Mouse (Mus musculus) thymus, postnatal 4 days (tissue): ENCODE measurements around the gene Myh11.
A peak's percentile ranks its signal among the peaks of the same experiment; 100 is the strongest.

ENCODE experiments used
- DNase-seq: peaks from one replicate; pipeline ENCODE4 v3.0.0; 2021

The Myh11 gene

DNA sequence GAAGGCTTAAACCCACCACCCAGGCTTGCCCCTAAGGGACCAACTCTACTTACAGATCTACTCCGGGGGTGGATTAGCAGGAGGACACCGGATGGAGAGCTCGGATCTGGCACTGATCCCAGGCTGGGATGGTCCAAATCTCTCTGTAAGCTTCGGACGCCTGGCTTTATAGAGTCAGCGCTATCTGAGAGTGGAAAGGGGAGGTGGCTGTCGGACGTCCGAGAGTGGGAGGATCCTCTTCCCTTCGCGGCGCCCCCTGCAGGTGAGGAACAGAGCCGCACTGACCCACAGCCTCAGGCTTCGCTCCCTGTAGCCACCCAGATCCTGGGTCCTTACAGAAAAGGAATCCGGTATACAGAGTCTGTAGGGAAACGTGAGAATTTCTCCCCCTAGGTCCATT, at the start of gene Myh11:
TSS of gene Myh11 (minus strand) at position 150 of the 400 bp plus-strand sequence.
- DNase-seq: peak; percentile 62

DNA sequence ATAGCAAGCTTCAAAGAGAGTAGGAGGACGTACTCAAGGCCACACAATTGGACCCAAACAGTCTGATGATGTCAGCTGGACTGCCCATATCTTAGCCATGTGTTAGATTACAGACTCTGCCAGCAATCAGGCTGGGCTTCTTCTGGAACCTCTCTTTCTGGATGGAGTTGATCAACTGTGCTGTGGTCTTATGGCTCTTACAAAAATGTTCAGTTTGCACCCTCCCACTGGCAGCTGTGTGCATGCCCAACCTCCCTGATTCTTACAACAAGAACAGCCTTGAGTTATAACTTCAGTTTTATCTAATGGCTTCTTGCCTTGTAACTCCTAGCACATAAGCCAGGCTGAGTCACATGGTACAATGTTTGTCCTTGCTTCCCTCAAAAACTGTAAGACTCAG, 37.0 kb upstream of the Myh11 start:
- DNase-seq: no peak

DNA sequence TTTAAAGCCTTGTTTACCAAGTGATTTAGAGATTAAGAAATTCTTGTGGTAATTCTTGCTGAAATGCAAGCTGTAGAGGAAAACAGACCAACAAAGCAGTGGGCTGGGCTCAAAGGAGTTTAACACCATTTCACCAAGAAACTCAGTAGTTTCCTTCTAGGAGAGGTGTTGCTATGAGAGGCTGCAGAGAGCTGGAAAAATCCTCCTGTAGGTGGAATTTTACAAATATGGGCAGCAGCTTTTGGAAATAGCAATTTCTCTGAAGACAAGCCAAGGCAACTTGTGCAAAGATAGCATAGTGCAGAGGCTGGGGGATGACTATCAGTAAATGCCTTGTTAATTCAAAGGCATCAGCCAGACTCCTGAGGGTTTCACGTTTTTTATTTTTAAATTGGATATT, 29.3 kb upstream of the Myh11 start:
- DNase-seq: no peak

DNA sequence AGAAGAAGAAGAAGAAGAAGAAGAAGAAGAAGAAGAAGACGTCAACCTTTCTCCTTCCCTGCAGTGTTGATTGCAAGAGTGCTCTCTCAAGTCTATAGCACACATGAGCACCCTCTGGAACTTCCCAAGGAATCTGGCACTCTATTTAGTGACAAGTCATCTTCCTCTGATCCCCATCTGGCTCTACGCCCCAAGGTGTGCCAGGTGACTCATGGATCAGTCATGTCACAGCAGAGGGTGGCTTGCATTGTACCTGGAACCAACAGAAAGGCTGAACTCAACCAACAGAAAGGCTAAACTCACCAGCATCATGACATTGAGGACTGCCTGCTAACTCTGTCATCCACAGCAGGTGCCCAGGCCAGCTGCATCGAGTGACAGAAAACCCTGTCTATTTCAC, 28.5 kb upstream of the Myh11 start:
- no peak for DNase-seq

DNA sequence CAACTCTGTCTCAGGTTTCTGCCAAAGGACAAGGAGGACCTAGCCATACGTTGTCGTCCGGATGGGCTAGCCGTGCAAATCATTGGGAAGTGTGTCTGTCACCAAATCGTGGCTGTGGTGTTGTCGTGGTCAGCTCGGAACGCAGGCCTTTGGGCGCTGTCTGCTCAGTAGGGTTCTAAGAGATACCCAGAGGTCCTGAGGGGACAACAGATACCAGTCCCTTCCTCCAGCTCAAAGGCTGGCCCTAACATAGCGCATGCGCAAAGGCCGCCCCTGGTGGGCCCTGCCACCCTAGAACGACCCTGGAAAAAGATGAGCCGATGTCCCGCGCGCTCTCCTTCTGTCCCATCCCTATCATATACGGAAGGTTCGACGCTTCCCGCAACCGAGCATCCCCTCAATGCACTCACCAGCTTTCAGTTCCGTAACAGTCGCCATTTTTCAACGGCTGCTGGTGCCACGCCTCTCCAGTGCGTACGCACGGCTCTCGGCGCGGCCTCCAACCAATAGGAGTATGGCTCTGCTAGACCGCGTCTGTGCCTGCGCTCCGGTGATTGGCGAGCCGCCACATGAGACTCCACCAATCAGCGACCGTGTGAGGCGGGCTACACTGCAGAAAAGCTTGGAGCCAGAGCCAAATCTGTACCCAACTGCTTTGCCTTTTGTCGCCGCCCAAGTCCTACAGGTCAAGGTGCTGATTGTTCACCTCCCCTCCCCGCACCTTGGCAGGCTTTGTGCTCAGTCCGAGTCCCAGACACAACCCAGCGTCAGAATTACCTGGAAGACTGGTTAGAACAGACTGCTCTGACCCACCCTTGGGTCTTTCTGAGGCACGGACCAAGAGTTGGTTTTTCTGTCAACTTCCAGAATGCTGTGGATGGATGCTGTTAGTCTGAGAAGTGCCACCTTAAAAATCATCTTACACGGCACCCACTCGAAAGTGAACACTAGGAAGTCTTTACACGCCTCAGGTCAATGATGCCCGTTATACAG, 26.0 kb upstream of the Myh11 start, which contains the start of gene Fopnl:
TSS of gene Fopnl (minus strand) at position 522 of the 993 bp plus-strand sequence.
- DNase-seq: peak; percentile 94

DNA sequence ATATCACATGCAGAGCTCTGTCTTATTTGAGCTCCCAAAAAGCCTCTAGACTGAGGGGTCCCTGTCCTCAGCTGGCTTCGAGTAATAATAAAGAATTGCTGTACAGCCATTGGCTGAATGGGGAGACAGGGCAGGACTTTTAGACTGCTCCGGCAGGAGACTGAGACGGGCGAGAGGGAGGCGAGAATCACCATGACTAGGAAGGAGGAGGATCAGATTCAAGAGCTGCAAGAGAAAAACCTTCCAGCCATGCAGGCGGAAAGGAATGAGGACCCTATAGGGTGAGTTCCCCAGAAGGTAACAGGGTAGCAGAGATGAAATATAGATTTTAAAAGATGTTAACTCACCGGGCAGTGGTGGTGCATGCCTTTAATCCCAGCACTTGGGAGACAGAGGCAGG, 21.7 kb upstream of the Myh11 start:
- DNase-seq: no peak

DNA sequence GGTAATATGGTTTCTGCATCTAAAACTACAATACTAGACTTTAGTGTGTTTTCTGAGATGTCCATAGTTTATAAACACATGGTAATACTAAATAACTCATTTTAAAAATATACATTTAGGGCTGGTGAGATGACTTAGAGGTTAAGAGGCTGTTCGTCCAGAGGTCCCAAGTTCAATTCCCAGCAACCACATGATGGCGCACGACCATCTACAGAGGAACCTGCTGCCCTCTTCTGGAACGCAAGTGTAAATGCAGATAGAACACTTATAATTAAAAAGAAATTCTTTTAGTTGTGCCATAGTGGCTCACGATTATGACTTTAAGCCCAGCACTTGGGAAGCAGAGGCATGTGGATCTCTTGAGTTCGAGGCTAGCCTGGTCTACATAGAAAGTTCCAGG, 20.2 kb upstream of the Myh11 start:
- DNase-seq: peak; percentile 68

- DNase-seq: no peak
Measured at GRCm38 (mm10) chr16:14309833-14310232, 18.7 kb upstream of the Myh11 start.

DNA sequence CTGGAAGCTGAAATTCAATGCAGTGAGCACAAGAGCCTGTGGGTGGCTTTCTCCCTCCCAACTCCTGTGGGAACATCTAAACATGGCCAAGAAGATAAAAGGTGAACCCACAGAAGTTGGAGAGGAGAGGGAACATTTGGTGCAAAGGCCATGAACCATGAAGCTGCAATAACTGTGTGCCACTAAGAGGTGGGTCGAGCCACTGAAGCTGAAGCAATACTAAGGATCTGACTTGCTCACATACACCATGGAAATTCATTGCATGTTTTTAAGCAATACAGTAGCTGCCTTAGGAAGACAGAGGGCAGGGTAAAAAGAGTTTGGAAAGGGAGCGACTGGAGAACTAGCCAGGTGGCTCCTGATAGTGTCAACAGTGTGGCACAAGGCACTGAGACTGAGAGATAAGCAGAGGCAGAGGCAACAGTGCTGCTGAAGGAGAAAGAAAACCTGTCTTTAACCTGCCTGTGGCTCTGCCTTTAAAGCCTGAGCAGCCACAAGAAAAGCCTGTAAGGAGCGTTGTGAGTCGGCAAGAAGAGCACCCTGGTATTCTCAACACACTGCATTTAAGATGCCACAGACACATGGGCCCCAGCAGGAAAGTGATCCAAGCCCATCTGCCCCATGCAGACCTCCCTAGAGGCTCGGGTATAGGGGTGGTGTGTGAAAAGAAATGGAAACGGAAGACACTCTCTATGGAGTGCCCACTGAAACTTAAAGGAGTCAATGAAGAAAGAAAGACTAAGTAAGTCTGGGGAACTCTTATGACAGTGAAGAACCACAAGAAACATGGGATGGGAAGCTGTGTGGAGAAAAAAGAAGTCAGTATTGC, 17.3 kb upstream of the Myh11 start:
- no peak for DNase-seq

DNA sequence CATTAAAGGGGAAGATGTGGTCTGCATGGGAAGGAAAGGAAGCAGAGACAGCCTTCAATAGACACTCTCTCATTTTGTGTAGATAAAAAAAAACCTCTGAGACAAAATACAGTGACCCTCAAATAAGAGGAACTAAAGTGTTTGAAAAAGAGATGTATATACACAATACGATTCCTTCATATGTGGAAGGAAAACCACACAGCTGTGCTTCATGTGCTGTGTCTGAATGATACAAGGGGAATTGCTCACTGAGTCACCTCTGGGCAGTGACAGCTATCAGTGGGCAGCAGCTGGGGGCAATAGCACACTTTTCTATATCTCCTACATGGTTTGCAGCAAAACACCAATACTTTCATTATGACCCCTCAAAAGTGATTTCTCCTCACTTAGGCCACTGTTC, 16.2 kb upstream of the Myh11 start:
- DNase-seq: no peak

- no peak for DNase-seq
Measured at GRCm38 (mm10) chr16:14306451-14306850, 15.3 kb upstream of the Myh11 start.

DNA sequence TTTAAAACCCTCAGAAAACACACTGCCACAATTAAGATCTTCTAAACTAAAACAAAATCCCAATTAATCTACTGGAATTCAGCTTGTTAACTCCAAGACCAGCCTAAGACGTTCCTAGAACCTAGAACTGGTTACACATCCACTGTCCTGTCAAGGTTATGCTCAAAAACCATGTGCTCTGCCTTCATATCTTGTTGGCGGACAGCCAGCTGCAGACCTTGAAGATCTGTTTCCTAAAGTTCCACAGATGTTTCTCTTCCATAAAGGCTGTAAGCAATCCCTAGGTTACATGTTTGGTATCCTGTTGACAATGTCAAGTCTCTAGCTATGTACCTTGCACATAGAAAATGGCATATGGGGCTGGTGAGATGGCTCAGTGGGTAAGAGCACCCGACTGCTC, 13.6 kb upstream of the Myh11 start:
- no peak for DNase-seq

DNA sequence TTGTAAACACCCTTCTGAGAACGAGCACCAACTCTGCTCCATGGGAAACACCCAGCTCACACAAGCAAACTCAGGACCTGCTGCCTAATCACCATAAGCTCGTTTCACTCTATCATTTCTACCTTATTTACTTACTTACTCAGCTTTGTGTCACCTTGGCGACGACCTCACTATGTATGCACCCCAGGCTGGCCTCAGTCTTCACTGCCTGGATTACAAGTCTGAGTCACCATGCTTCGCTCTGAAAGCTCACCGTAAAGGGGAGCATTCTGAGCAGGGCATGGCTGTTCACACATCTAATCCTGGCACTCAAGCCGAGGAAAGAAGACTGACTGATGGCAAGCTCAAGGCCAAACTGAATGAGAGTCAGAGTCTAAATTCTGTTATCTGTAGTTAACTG, 12.5 kb upstream of the Myh11 start:
- no peak for DNase-seq

DNA sequence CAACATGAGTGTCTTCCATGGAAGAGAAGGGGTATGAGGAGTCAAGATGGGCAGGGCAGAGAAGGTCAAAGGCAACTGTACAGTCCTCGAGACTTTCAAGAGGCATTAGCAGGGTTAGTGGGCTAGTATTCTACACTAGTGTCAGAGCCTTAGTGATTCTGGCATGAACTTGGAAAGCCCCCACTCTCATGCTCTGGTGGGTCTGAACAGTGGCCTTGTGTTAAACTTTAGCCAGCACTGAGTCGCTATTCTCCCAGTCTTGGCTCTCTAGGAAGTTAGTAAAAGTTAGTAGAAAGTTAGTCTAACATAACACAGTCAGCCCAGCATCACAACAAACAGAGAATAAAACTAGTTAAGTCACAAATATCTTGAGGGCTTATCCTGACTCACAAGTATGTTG, 12.0 kb upstream of the Myh11 start:
- no peak for DNase-seq

- DNase-seq: no peak
Measured at GRCm38 (mm10) chr16:14298461-14298860, 7.3 kb upstream of the Myh11 start.

DNA sequence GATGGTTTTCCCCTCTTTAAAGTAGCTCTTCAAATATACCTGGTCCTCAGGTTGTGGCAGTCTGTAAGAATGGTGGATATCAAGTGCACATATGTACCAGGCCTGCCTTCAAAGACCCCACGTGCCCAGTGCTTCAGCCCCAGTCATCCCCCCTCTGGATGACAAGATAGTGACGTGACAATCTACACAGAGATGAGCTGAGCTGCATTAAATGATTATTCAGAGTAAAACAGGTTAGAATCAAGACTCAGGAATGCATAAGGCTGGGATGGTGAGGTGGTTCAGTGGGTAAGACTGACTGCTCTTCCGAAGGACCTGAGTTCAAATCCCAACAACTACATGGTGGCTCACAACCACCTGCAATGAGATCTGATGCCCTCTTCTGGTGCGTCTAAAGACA, 6.6 kb upstream of the Myh11 start:
- no peak for DNase-seq

DNA sequence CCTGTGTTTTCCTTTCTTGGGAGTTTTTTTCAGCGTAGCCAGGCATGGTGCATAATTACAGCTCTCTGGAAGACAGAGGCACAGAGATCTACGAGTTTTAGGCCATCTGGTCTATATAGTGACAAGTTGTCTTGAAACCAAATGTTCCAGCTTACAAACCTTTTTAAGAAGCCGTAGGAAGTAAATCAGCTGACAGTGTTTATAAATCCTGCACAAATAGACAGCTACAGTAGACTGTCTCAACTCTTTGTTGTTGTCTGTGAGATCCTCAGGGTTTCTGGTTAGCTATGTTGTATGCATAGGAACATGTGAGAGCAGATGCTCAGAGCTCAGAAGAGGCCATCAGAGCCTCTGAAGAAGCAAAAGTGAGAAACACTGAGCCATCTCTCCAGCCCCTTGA, 6.0 kb upstream of the Myh11 start:
- DNase-seq: no peak

DNA sequence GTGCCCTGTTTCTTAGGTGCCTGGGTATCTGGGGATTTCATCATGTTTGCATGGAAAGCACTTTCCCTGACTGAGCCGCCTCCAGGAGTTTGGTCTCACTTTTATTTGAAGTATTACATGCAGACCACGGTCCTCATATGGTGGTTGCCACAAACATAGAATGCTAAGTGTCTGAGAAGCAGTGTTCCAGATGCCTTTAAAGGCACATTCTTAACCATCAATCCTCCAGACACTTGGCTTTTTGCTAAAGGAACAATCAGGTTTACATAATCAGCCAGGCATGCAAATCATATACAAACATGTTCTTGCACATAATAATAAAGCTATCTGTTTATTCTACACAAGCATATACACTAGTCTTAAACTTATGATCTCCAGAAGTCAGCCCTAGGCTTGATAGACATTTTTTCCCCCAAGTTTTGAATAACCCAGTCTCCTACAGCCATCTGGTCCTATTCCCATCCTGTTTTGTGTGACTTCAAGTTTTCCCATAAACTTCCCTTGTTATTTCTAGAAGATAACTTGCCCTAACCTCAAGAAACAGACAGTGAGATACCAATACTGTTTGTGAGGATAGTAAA, 5.5 kb upstream of the Myh11 start:
- no peak for DNase-seq

GRCm38 (mm10) chr16:14295291-14295690, 4.1 kb upstream of the Myh11 start:
- no peak for DNase-seq

GRCm38 (mm10) chr16:14292205-14293199, 1.3 kb upstream of the Myh11 start:
- DNase-seq: no peak

DNA sequence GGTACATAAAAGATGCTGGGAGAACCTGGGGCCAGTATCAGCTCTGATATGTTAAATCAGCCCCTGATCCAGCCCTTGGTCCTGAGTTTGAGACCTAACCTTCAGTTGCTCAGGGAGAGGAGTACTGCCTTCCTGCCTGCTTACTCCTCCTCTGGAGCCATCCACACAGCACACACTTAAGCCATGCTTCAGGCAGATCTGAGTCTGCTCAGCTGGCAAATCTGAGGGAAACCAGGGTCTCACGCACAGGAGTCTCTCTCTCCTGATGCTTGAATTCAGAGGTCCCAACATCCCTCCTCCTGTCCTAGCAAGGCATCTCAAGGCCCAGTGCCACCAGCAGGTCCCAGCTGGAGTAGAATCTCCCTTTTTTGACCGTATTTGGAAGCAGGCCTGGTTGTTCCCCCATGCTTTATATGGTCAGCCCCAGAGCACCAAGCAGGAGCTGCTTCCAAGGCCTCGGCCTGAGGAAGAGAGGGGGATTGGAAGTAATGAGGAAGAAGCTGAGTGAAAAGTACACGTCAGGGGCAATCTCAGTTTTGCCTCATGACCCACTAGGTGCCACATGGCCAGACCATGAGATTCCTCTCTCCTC, 18.7 kb downstream of the Myh11 start:
- DNase-seq: no peak
